Mouse (Mus musculus): ENCODE data around the gene Emilin3.

DNA sequence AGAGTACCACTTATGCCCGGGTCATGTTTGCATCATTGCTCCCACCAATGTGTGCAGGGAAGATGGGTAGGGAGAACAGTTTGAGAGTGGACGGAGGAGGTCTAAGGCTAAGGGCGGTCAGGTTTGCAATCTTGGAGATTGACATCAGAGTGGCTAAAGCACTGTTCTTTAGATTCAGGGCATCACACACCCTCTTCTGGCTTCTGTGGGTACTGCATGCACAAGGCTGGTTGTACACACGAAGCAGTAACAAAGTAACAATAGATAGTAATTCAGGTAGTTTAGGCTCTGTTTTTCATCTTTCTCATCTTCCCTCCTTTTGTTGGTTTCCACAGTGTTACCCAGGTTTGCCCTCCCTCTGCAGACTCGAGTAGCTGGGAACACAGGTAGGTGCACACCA is 19.2 kb upstream of the Emilin3 start:
- TF ChIP-seq MAX (IDR thresholded peaks at IDR 0.05; ENCODE audit: low read depth) (no peak), POLR2A (IDR thresholded peaks at IDR 0.05; ENCODE audit: insufficient read length, low read depth) (no peak), CEBPB (IDR thresholded peaks at IDR 0.05; ENCODE audit: insufficient read depth, poor library complexity, severe bottlenecking) (no peak), E2F4 (IDR thresholded peaks at IDR 0.05; ENCODE audit: insufficient read depth) (no peak), USF1 (IDR thresholded peaks at IDR 0.05; ENCODE audit: low read depth) (no peak), TCF12 (IDR thresholded peaks at IDR 0.05; ENCODE audit: insufficient read depth, poor library complexity, severe bottlenecking) (no peak), TCF3 (IDR thresholded peaks at IDR 0.05; ENCODE audit: insufficient read length, low read depth) (no peak)

All from myocyte (in vitro differentiated cells).